Mouse (Mus musculus) ES-E14 (cell line): Measurements from ENCODE around the gene Spire2.

Experiments used
- CHD2 ChIP-seq: IDR thresholded peaks from 2 replicates; pipeline ENCODE4 v1.6.1; 2014; ENCODE audit warnings: mild to moderate bottlenecking, low read depth, low read length, inconsistent platforms
- HCFC1 ChIP-seq: IDR thresholded peaks from 2 replicates; pipeline ENCODE4 v1.6.1; 2012; ENCODE audit warnings: low read length, inconsistent platforms, borderline replicate concordance; ENCODE audit not compliant: insufficient read depth
- MAFK ChIP-seq: IDR thresholded peaks from 2 replicates; pipeline ENCODE4 v1.6.1; 2014; ENCODE audit warnings: mild to moderate bottlenecking, low read depth, low read length, inconsistent platforms; ENCODE audit not compliant: insufficient read depth
- ZC3H11A ChIP-seq: IDR thresholded peaks from 2 replicates; pipeline ENCODE4 v1.6.1; 2012; ENCODE audit warnings: low read depth, mild to moderate bottlenecking, inconsistent platforms, low read length, borderline replicate concordance
- ZNF384 ChIP-seq: IDR thresholded peaks from 2 replicates; pipeline ENCODE4 v1.6.1; 2012; ENCODE audit warnings: low read depth, low read length, inconsistent platforms

DNA sequence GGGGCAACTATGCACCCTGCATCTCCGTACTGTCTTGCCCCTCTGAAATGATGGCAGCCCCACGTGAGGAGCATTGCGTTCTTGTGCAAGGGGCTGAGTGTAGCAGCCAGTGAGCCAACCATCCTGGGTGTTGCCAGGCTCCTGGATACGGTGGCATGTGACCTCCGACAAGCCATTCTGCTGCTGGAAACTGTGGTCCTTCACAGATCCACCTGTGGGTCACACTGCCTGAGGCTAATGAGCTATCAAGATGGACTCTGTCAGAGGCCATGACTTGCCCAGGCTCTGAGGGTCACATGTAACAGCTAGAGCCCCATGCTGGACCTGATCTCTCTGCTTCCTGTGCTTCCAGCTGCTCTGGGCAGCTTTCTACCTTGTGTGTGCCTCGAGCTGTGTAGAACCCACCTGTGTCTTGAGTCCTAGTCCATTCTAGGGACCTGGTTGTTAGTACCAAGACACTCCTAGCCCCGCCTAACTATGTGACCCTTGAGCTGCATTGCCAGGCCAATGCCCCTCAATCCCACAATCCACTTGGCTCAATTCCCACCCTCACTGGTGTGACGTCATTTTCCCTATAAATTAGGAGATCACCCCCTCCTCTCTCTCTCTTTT, 84.5 kb downstream of the Spire2 start:
- TF ChIP-seq CHD2 (no peak), MAFK (no peak), HCFC1 (no peak), ZC3H11A (no peak), ZNF384 (no peak)
